26 mouse cellular contexts compared by ENCODE assay signal in genomic region chr14:103363199-103363598, GRCm38 (mm10). TPM values are rescaled to one million over a fixed set of nuclear protein-coding genes. Genes with fewer than 3 reads are reported as not detected.
DNase-seq lines count a peak whose midpoint lies in the region; ATAC-seq and TF ChIP-seq lines count a peak whose summit lies in the region.
"Had no signal": no experiment of that assay in that cellular context is flagged by ENCODE, and none has a peak within 500 bp of the region (broad histone marks: within the 10 kb centered on the region; RNA-seq: fewer than 3 reads in every experiment).

No protein-coding gene starts in this region.

- DNase-seq in A20 (ENCODE audit: low read depth, low spot score) (peak; percentile 90), MEL (ENCODE audit: low read depth, low spot score) (peak; percentile 78)
- peak; percentile 35 for DNase-seq in induced T-regulatory cell, adult 2 months (ENCODE audit: low read depth)
- no peak for DNase-seq in midbrain, postnatal 0 days (ENCODE audit: low spot score)
- DNase-seq in kidney, adult 9 months, result no peak
- DNase-seq: cerebellum, adult 11-12 months; cerebellum, postnatal 14 days; gastrocnemius, postnatal 36 days; heart, postnatal 36 days; left cerebral cortex, postnatal 4 days; right cerebral cortex, adult 18-20 months; thymus, adult 2 months; thymus, postnatal 4 days had no signal

- no peaks in the 10 kb centered on the region for H3K79me2 ChIP-seq in MEL (ENCODE audit: control insufficient read depth, insufficient read depth, low read length, poor library complexity)

- peak; percentile 78; the same call in 1 of the 2 replicates for ATAC-seq in neutrophil, adult 5-6 weeks (ENCODE audit: extremely low read depth, insufficient number of reproducible peaks, low FRiP score, poor library complexity, severe bottlenecking)
- no peak for ATAC-seq in midbrain, postnatal 0 days (ENCODE audit: low FRiP score)
- no peak for ATAC-seq in intestine, embryonic 15.5 days
- ATAC-seq: intestine, postnatal 0 days; midbrain, embryonic 13.5 days had no signal

- TF ChIP-seq EP300 in MEL (IDR thresholded peaks at IDR 0.05; ENCODE audit: low read depth in 1 of 2, low read length in 2 of 2), result peak; percentile 54 to 80; a peak in 3 of 4 replicates

- no peaks in the 10 kb centered on the region for H3K27me3 ChIP-seq in MEL (ENCODE audit: control insufficient read depth in 1 of 2, insufficient read depth in 2 of 2, low read length in 2 of 2)
- no peaks in the 10 kb centered on the region for H3K27me3 ChIP-seq in midbrain, postnatal 0 days (ENCODE audit: insufficient read depth, low read length)
- H3K27me3 ChIP-seq in intestine, embryonic 15.5 days (replicated peaks), result no peaks in the 10 kb centered on the region
- H3K27me3 ChIP-seq: embryonic facial prominence, embryonic 12.5 days; hindbrain, embryonic 15.5 days; limb, embryonic 15.5 days; liver, embryonic 15.5 days; lung, embryonic 15.5 days; megakaryocyte, embryonic 14.5 days; midbrain, embryonic 13.5 days; neural tube, embryonic 12.5 days had no signal

- H3K27ac ChIP-seq in MEL (ENCODE audit: control insufficient read depth, low read depth, low read length), result no peak overlapping the region; the same call in 1 of the 2 replicates
- no peak overlapping the region for H3K27ac ChIP-seq in midbrain, postnatal 0 days (ENCODE audit: low read depth, low read length)
- H3K27ac ChIP-seq in intestine, embryonic 15.5 days, result no peak overlapping the region
- H3K27ac ChIP-seq: embryonic facial prominence, embryonic 12.5 days; hindbrain, embryonic 15.5 days; kidney, postnatal 0 days; limb, embryonic 15.5 days; liver, embryonic 15.5 days; lung, embryonic 15.5 days; midbrain, embryonic 13.5 days; neural tube, embryonic 12.5 days; stomach, postnatal 0 days had no signal

- no peak for TF ChIP-seq RAD21 in MEL (IDR thresholded peaks at IDR 0.05; ENCODE audit: low read depth, low read length)

- H3K9ac ChIP-seq in MEL (ENCODE audit: control insufficient read depth, low read depth, low read length, poor library complexity, severe bottlenecking), result 0 out of 2 replicates have a peak overlapping the region, but pooled peaks have one; percentile 21
- no peak overlapping the region for H3K9ac ChIP-seq in midbrain, postnatal 0 days (replicated peaks; ENCODE audit: low read length, poor library complexity, severe bottlenecking)
- no peak overlapping the region for H3K9ac ChIP-seq in intestine, embryonic 15.5 days
- H3K9ac ChIP-seq: embryonic facial prominence, embryonic 12.5 days; hindbrain, embryonic 15.5 days; limb, embryonic 15.5 days; liver, embryonic 15.5 days; lung, embryonic 15.5 days; midbrain, embryonic 13.5 days; neural tube, embryonic 12.5 days had no signal

- no peak for TF ChIP-seq POLR2A in MEL (IDR thresholded peaks at IDR 0.05; ENCODE audit: control insufficient read depth in 1 of 2, insufficient read depth in 1 of 2, low read depth in 1 of 2, low read length in 2 of 2, poor library complexity in 1 of 2)

- H3K4me1 ChIP-seq in MEL (ENCODE audit: control insufficient read depth in 1 of 2, insufficient read depth in 2 of 2, low read length in 2 of 2), result peaks cover 0 to 4% of the 10 kb centered on the region in 2 experiments; a peak in 3 of 4 replicates
- H3K4me1 ChIP-seq in midbrain, postnatal 0 days (ENCODE audit: insufficient read depth, low read length), result no peaks in the 10 kb centered on the region
- H3K4me1 ChIP-seq in intestine, embryonic 15.5 days (replicated peaks), result no peaks in the 10 kb centered on the region
- H3K4me1 ChIP-seq: embryonic facial prominence, embryonic 12.5 days; hindbrain, embryonic 15.5 days; limb, embryonic 15.5 days; liver, embryonic 15.5 days; lung, embryonic 15.5 days; midbrain, embryonic 13.5 days; neural tube, embryonic 12.5 days had no signal

- H3K4me3 ChIP-seq in MEL (ENCODE audit: control insufficient read depth in 1 of 2, insufficient read depth in 1 of 2, low read depth in 2 of 2, low read length in 2 of 2), result peak overlapping the region in 1 of 2 experiments; percentile 9; a peak in 1 of 4 replicates
- no peak overlapping the region for H3K4me3 ChIP-seq in midbrain, postnatal 0 days (ENCODE audit: low read depth, low read length)
- no peak overlapping the region for H3K4me3 ChIP-seq in intestine, embryonic 15.5 days (replicated peaks)
- H3K4me3 ChIP-seq: embryonic facial prominence, embryonic 12.5 days; hindbrain, embryonic 15.5 days; limb, embryonic 15.5 days; liver, embryonic 15.5 days; lung, embryonic 15.5 days; midbrain, embryonic 13.5 days; neural tube, embryonic 12.5 days had no signal

- no peaks in the 10 kb centered on the region for H3K9me3 ChIP-seq in MEL (replicated peaks; ENCODE audit: insufficient read depth, low read length)
- no peaks in the 10 kb centered on the region for H3K9me3 ChIP-seq in midbrain, postnatal 0 days (ENCODE audit: low read length)
- no peaks in the 10 kb centered on the region for H3K9me3 ChIP-seq in intestine, embryonic 15.5 days
- H3K9me3 ChIP-seq: embryonic facial prominence, embryonic 12.5 days; hindbrain, embryonic 15.5 days; limb, embryonic 15.5 days; liver, embryonic 15.5 days; lung, embryonic 15.5 days; midbrain, embryonic 13.5 days; neural tube, embryonic 12.5 days had no signal

- H3K36me3 ChIP-seq in MEL (ENCODE audit: control insufficient read depth in 1 of 2, insufficient read depth in 2 of 2, low read length in 2 of 2), result peaks cover 0 to 8% of the 10 kb centered on the region in 2 experiments; a peak in 2 of 4 replicates
- no peaks in the 10 kb centered on the region for H3K36me3 ChIP-seq in midbrain, postnatal 0 days (ENCODE audit: insufficient read depth, low read length)
- no peaks in the 10 kb centered on the region for H3K36me3 ChIP-seq in intestine, embryonic 15.5 days
- H3K36me3 ChIP-seq: embryonic facial prominence, embryonic 12.5 days; hindbrain, embryonic 15.5 days; limb, embryonic 15.5 days; liver, embryonic 15.5 days; lung, embryonic 15.5 days; midbrain, embryonic 13.5 days; neural tube, embryonic 12.5 days had no signal

- H3K4me2 ChIP-seq in midbrain, postnatal 0 days (ENCODE audit: low read depth, low read length, poor library complexity, severe bottlenecking), result no peak overlapping the region
- no peak overlapping the region for H3K4me2 ChIP-seq in intestine, embryonic 15.5 days (replicated peaks)
- H3K4me2 ChIP-seq: embryonic facial prominence, embryonic 12.5 days; hindbrain, embryonic 15.5 days; limb, embryonic 15.5 days; liver, embryonic 15.5 days; lung, embryonic 15.5 days; midbrain, embryonic 13.5 days; neural tube, embryonic 12.5 days had no signal

- 65% methylated on average over 2 of the region's 2 CpGs for WGBS in midbrain, postnatal 0 days
- WGBS in intestine, embryonic 15.5 days, result 54% methylated on average over 2 of the region's 2 CpGs

- TF ChIP-seq CTCF in MEL (IDR thresholded peaks at IDR 0.05 in 2 of 3, conservative IDR thresholded peaks at IDR 0.05 in 1 of 3; ENCODE audit: control insufficient read depth in 1 of 3, insufficient read depth in 1 of 3, low read depth in 2 of 3, low read length in 3 of 3, poor library complexity in 1 of 3, severe bottlenecking in 1 of 3), result no peak
- no peak for TF ChIP-seq CTCF in midbrain, postnatal 0 days (IDR thresholded peaks at IDR 0.05)

TF ChIP-seq in MEL, 35 proteins besides CTCF, POLR2A, EP300 and RAD21 (continues in another document):
- TF ChIP-seq MYC (IDR thresholded peaks at IDR 0.05; ENCODE audit: low read depth, low read length), result no peak
- TF ChIP-seq NELFE (IDR thresholded peaks at IDR 0.05; ENCODE audit: low read depth, low read length), result no peak
- TF ChIP-seq POLR2AphosphoS2 (IDR thresholded peaks at IDR 0.05; ENCODE audit: low read length), result no peak
- TF ChIP-seq TCF12 (IDR thresholded peaks at IDR 0.05; ENCODE audit: low read depth, low read length), result 0 out of 2 replicates have a peak, but pooled peaks have one; percentile 28
- TF ChIP-seq POLR2AphosphoS5 (IDR thresholded peaks at IDR 0.05; ENCODE audit: borderline replicate concordance, low read depth, low read length), result no peak
- no peak for TF ChIP-seq ZC3H11A (IDR thresholded peaks at IDR 0.05; ENCODE audit: low read depth, low read length)
- TF ChIP-seq HCFC1 (IDR thresholded peaks at IDR 0.05; ENCODE audit: low read depth, low read length), result no peak
- TF ChIP-seq RCOR1 (IDR thresholded peaks at IDR 0.05; ENCODE audit: low read depth, low read length), result peak; percentile 86
- TF ChIP-seq USF1 (IDR thresholded peaks at IDR 0.05; ENCODE audit: low read depth, low read length), result no peak
- no peak for TF ChIP-seq MYB (IDR thresholded peaks at IDR 0.05; ENCODE audit: low read depth, low read length)
- peak; percentile 16; the same call in 1 of the 2 replicates for TF ChIP-seq GATA1 (IDR thresholded peaks at IDR 0.05; ENCODE audit: low read depth, low read length)
- TF ChIP-seq BHLHE40 (IDR thresholded peaks at IDR 0.05; ENCODE audit: borderline replicate concordance, low read depth, low read length), result no peak
- peak; percentile 33; the same call in 1 of the 2 replicates for TF ChIP-seq MAFK (IDR thresholded peaks at IDR 0.05; ENCODE audit: borderline replicate concordance, low read depth, low read length)
- TF ChIP-seq MXI1 (IDR thresholded peaks at IDR 0.05; ENCODE audit: low read depth, low read length), result no peak
- no peak for TF ChIP-seq USF2 (IDR thresholded peaks at IDR 0.05; ENCODE audit: borderline replicate concordance in 1 of 2, insufficient read depth in 1 of 2, low read depth in 1 of 2, low read length in 2 of 2)
- TF ChIP-seq GABPA (IDR thresholded peaks at IDR 0.05; ENCODE audit: low read depth, low read length), result peak; percentile 63; the same call in 1 of the 2 replicates
- no peak for TF ChIP-seq SIN3A (IDR thresholded peaks at IDR 0.05; ENCODE audit: low read length)
- TF ChIP-seq CHD1 (IDR thresholded peaks at IDR 0.05; ENCODE audit: low read depth, low read length), result no peak
- TF ChIP-seq E2F4 (IDR thresholded peaks at IDR 0.05; ENCODE audit: borderline replicate concordance, low read depth, low read length), result no peak
- TF ChIP-seq TBP (IDR thresholded peaks at IDR 0.05; ENCODE audit: low read depth, low read length), result no peak
- peak; percentile 48; the same call in 1 of the 2 replicates for TF ChIP-seq ZNF384 (IDR thresholded peaks at IDR 0.05; ENCODE audit: low read depth, low read length)
- no peak for TF ChIP-seq ZKSCAN1 (IDR thresholded peaks at IDR 0.05; ENCODE audit: low read depth, low read length)
- TF ChIP-seq ZMIZ1 (IDR thresholded peaks at IDR 0.05; ENCODE audit: low read depth, low read length), result no peak

RNA-seq across cellular contexts. Expression of gene Mycbp2, which starts 16.6 kb away (rescaled TPM):
- 9.1 and 11.8 TPM in 2 replicates for total RNA-seq in MEL (2012; rRNA removed)
- 10 to 100 TPM; 23.4 to 28.0 TPM for polyA plus RNA-seq in MEL (2012; ENCODE audit: insufficient read depth in 1 of 2, insufficient read length in 2 of 2, low read depth in 1 of 2, low replicate concordance in 2 of 2, missing spikeins in 1 of 2)
- 161 and 166 TPM in 2 replicates for total RNA-seq in neutrophil, adult 5-6 weeks (2017)
- 110 and 140 TPM in 2 replicates for total RNA-seq in midbrain, postnatal 0 days (2014; rRNA removed)
- 52.7 and 64.2 TPM in 2 replicates for polyA plus RNA-seq in midbrain, postnatal 0 days (2015; fragmentation: Nextera tagmentation; extraction: Ambion mirVana)
- 16.9 and 18.9 TPM in 2 replicates for polyA plus RNA-seq in intestine, embryonic 15.5 days (2015; fragmentation: Nextera tagmentation; extraction: Ambion mirVana)

Comparison
In these comparisons a context has a peak if more than half of its experiments do, and no peak if none do; other contexts are left out.
1. DNase-seq: peak in A20 (single experiment), MEL (single experiment) and induced T-regulatory cell, adult 2 months (single experiment); none in midbrain, postnatal 0 days (single experiment) and kidney, adult 9 months (single experiment).